Mouse (Mus musculus) heart, postnatal 0 days (tissue): ENCODE results near the gene Zfp768.

Experiments used
- CTCF ChIP-seq: IDR thresholded peaks from 2 replicates; pipeline ENCODE4 v1.5.1; 2016; ENCODE audit warnings: antibody characterized with exemption, control low read depth, low read depth
- EP300 ChIP-seq: IDR thresholded peaks from 2 replicates; pipeline ENCODE4 v1.6.1; 2016; ENCODE audit warnings: antibody characterized with exemption, low read depth

DNA sequence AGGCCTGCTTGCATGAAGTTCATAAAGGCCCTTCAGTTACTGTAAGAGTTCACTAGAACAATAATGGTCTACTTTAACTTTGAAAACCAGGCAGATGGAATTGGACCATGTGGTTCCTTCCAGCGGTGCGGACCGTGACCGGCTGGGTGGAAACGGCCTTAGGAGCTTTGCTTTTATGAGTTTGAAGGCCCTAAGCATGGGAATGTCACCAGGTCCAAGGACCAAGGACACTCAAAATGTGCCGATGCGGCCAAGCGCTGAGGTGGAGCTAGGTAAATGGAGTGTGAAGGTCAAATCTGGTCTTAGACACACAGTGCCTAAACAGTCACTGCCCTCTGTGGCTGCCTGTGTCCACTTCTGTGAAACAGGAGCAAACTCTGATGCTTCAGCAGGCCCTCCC lies 4.0 kb downstream of the Zfp768 start:
- TF ChIP-seq CTCF (no peak), EP300 (no peak)
